Mouse (Mus musculus): Measurements from ENCODE around the gene Upf2.
"Not testable (repeated sequence)": the region's sequence is repeated elsewhere in the genome, so short reads cannot be mapped to it uniquely, and the experiment has no call there.

Gene Upf2

DNA sequence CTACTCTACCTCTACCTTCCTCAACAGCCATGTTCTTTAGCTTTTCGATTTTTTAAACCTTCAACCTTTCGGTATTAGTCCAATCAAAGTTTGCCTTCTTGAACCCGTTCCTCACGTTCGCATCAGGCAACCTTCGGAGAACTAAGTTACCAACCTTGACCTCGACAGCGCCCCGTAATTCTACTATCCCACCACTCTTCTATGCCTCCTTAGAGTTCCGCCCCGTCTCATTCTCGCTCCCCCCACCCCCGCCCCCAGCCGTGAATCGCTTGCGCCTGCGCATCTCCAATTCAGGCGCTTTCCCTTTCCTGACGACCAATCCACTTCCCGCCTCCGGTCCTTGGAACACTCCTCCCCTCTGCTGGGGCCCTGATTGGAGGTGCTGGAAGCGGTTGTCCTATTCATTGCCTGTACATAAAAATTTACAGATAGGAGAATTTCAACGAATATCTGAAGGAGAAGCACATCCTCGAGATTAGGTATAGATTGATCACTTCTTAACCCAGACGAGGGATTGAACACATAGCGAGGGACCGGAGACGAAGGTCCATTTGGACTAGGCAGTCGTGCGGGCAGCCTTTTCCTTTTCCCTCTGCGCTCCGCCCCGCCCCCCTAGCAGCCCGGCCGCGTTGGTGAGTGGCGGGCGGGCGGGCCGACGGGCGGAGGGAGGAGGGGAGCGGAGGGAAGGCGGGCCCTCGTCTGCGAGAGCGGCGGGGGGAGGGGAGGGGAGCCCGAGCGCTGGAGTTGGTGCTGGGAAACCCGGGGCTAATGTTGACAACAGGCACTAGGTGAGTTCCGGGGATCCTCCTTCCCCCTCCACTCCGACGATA, at the start of gene Upf2:
Upf2 (plus strand) TSS at position 704 of the 830 bp plus-strand sequence.
- peak; percentile 92 for DNase-seq

DNA sequence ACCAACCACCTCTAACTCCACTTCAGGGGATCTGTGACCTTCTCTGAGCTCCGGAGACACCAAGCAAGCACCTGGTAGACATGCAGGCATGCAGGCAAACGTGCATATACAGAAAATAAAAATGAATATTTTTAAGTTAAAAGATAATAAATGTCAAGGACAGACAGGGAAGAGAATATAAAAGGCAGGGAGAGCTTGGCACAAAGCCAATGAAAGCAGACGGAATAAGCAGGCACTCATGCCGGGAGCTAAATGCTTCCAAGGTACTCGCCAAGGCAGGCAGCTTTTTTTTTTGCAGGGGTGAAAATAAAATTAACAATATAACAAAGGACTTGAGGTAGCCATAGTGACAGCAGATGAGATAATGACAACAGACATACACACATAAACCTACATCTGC, 45.2 kb upstream of the Upf2 start:
- no peak for DNase-seq

DNA sequence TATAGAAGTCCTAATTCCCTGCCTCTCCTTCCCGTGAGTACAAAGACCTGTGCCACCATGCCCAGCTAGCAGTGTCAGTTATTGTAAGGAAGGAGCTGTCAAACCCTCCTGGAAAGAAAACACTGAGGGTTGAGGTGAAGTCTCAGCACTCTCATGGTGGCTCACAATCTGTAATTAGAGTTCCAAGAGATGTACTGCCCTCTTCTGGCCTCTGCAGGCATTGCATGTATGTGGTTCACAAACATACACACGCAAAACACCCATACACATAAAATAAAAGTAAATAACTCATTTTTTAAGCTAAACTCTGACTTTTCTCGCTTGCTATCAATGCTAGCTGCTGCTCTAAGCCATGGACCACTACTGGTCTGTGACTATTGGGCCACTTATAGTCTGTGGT, 44.6 kb upstream of the Upf2 start:
- no peak for DNase-seq

DNA sequence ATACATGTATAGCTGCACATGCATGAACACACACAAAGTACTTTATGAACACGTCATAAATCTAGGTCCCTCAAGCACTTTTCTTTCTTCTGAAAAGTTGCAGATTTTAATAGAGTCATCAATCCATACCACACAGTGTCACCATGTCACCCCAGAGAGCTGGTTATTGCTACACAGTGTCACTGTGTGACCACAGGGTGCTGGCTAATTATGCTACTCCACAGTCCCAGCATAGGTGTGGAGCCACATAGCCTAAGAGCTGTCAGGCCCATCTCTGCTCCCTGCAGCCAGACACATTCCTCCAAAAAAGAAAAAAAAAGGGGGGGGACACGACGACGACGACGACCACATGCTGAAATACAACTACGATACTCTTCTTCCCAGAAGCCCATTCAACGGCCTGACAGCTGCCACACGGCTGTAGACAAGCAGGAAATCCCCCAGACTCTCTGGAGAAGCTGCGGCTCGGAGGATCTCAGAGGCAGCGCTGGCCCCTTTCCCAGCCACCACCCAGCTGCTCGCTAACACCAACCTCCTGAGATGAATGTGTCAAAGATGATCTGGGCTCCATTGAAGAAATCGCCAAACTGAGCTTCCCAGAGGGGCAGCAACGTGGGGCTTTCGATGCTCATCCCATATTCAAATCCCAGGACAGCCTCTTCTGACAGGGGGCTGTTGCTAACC, 39.8 kb upstream of the Upf2 start:
- DNase-seq: no peak

DNA sequence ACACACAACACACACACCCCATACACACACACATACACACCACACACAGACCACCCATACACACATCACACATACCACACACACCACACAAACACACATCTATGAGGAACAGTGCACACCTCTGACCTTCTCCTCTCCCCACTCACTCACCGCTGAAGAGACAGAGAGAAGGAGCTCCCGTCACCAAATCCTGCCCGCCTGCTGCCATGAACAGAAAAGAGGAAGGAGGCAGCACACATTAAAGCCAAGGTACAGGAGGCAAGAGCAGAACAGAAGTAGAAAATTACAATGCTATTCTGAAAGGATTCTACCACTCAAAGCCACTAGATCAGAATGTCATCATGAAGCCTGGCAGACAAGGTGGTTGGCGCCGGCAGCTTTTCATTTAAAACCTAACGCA, 28.4 kb upstream of the Upf2 start:
- no peak for DNase-seq

DNA sequence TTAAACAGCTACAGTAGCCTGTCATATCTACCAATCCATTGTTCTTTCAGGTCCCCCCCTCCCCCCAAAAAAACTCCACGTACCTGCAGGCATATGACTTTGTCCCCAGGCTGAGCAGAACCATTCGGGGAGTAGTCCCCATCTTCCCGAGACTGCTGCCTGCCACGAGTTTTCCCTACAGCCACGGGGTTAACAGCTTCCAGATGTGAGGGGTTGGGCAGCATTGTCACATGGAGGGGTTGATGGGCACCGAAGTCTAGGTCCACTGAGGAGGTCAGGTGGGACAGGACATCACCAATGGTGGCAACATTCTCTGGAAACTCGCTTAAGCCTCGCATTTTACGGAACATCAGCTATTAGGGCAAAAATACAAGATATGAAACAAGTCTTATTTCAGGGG, 27.5 kb upstream of the Upf2 start:
- DNase-seq: no peak

DNA sequence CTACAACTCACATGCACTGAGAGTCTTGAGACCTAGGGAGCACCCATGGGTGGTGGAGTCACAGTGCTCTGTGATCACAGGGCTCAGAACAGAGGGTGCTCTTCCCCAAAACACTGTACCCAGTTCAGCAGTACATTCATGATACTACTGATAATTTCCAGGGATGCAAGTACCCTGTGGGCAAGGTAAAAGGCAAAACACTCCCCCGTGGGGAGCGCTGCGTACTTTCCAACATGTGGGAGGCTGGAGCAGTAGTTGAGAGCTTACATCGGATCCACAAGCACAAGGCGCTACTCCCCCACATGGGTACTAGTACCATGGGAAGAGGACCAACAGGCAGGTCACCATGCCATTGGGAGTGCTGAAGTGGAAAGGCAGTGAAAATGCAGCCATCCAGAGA, 23.8 kb upstream of the Upf2 start:
- no peak for DNase-seq

DNA sequence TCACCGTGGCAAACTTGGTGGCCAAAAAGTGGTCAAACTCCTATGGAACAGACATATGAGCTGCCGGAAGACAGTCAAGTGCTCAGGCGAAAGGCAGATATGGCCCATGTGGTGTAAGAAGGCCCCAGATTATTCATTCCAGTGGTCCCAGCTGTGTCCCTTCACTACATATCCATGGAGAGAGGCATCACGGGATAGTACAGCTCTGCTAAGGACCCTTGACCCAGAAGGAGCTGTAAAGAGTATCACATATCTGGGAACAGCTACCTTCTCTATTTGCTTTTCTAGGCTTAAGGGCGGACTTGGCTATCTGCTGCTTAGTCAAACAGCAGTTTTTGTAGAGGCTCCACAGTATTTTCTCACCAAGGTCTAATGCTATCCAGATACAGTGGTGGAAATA, 21.5 kb upstream of the Upf2 start:
- no peak for DNase-seq

DNA sequence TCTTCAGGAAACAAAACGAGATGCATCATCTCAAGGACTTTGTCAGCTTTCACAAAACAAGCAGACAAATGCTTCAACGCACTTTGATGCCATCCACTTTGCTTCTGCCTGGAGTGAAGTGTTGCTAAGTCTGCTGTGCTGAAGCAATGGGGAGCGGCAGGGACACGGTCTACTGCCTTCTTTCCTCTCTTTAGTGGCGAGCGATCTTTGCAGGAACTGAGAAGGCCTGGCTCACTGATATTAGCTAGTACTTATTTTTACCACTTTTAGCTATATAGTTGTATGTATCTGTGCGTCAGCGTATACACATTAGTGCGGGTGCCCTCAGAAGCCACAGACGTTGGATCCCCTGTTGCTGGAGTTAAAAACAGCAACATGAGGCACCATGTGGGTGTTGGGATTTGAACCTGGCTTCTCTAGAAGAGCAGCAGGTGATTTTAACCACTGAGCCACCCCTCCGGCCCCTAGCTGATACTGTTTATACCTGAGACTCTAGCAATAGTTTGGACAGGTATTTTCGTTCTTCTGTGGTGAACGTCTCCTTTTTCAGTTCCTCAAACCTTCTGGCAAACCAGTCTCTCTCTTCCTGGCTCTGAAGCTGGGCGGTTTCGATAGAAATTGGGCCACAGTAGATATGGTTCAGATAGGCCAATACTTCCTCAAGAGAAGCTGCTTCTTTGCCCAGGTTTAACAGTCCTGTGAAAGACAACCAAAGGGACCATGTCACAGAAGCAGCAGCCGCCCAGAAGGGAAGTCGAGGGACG, 20.8 kb upstream of the Upf2 start:
- no peak for DNase-seq

DNA sequence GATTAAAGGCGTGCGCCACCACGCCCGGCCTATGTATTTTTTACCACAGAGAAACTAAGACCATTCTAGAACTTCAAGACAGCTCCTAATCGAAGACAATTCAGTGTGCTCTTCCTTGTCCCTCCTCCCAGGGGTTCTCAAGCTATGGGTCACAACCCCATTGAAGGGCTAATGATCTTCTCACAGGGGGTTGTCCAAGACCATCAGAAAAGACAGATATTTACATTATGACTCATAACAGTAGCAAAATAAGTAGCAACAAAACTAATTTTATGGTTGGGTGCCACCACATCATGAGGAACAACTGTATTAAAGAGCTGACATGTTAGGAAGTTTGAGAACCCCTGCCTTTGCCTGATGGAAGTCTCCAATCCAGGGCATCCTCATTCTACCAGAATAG, 19.3 kb upstream of the Upf2 start:
- no peak for DNase-seq

DNA sequence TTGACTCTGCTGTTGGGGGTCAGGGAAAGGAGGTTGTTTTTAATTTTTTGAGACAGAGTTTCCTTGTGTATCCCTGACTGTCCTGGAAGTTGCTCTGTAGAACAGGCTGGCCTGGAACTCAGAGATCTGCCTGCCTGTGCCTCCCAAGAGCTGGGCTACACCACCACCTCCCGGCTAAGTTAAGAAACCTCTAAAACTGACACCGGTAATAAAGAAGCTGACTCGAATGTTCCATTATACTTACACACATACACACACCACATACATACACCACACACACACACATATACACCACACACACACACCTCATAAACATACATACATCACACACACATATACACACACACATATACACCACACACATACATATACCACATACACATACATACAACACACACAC, 16.3 kb upstream of the Upf2 start:
- no peak for DNase-seq

DNA sequence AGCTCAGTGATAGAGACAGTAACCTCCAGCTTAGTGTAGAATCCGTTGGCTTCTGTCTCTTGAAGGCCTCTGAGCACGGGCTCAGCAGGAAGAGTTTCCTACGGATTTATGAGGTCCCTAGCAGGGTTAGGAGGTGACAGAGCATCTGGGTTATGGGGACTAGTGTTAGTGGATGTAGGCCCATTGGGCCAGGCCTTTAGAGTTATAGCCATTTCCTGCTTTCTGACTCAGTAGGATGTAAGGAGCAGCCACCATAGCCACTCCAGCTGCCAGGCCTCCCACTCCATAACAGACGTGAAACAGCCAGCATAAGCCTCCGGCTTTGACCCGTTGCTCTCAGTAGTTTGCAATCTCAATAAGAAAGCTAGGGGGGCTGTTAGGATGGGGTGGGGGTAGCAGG, 15.2 kb upstream of the Upf2 start:
- DNase-seq: no peak

DNA sequence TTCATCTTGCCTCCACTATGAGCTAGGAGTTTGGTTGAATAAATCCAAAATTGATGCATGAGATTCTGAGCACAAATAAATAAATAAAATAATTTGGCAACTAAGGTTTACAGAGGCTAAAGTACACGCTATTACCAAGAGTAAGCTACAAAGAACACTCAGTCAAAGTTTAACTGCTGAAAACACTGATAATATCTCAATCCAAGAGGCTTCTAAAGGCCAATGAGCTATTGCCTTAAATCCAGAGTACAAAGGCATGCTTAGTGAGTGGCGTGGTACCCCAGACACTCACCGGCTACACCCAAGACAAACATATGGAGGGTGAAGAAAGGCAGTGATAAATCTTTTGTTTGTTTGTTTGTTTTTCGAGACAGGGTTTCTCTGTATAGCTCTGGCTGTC, 14.7 kb upstream of the Upf2 start:
- DNase-seq: no peak

DNA sequence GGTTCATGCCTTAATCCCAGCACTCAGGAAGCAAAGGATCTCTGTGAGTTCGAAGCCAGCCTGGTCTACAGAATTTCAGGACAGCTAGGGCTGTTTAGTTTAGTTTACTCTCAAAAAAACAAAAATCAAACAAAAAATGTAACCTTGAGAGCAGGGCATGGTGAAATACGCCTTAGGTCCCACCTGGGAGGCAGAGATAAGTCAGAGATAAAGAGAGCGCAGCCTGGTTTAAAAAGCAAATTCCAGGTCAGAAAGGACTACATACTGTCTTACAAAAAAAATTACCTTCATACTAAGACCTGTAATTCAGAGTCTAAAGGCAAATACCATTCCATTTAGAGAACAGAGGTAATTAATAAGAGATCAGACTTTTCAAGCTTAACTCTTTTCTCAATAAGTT, 11.9 kb upstream of the Upf2 start:
- no peak for DNase-seq

DNA sequence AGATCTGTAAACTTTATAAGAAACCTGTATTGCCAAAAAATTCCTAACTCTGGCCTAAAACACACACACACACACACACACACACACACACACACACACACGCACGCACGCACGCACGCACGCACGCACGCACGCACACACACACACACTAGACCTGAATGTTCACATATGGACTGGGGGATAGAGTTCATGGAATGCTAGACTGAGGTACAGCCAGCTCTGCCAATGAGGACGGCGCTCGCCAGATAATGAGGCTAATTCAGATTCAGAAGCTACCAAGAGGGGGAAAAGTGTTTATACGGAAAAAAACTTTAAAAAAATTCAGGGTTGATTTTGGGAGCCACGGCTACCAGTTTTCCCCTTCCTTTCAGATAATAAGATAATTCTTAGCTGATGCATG, 11.4 kb upstream of the Upf2 start:
- DNase-seq: no peak

DNA sequence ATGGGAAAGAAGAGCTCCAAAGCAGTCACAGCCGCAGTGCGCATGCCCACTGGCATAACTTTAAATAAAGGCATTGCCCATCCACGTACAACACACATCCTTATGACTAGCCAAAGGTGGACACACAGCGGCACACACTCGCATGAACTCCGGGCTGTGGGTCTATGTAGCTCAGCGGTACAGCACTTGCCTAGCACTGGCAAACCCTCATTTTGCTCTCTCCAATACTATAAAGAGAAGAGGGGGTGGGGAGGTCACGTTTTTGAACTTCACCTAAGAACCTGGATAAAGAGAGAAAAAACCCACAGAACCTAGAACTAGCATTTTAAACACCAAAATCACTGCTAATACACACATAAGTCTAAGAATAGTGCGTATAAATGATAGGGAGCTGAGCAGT, 10.3 kb upstream of the Upf2 start:
- no peak for DNase-seq

DNA sequence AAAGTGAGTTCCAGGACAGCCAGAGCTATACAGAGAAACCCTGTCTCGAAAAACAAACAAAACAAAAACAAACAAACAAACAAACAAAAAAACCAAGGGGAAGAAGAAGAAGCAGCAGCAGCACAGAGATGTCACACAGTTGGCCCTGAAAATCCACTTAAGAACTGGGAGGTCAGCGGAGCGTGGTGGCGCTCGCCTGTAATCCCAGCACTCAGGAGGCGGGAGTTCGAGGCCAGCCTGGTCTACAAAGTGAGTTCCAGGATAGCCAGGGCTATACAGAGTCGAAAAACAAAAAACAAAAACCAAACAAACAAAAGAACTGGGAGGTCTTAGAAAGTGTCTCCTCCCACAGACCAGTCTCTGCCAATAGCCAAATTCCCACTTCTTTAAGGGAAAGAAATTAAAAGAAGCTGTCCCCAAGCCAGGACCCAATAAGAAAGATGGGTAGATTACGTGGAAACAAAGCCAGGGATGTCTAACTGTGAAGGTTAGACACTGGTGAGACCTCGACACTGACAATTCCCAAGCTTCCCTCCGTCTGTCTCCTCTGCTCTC, 9.3 kb upstream of the Upf2 start:
- no peak for DNase-seq

DNA sequence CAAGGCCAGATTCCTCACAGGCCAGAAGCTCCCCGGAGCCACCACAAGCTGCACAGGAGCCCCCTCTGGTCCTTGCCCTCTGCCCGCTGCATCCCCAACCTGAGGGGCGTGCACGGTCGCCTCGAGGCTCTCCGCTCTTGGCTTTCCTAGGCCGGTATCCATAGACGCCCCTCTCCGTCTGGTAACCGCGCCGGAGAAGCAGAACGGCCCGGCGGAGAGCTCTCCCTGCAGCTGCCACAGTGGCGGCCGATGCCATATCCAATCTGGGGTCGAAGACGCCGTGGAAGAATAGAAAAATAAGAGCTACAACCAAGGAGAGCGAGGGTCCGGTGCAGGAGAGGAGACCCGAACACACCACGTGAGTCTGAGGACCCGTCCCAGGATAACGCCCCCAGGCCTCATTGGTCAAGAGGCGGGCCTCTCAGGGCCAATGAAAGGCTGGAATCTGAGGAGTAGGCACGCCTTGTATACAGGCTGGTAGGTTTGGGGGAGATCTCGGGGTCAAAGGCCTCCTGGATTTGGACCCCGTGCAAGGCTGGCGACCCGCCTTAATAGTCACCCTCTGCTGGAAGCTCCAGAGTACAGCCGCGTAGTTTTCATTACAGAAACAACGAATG, 8.7 kb upstream of the Upf2 start, which contains the start of gene Dhtkd1:
Dhtkd1 (minus strand) TSS at position 377 of the 617 bp plus-strand sequence.
- DNase-seq: peak; percentile 73

DNA sequence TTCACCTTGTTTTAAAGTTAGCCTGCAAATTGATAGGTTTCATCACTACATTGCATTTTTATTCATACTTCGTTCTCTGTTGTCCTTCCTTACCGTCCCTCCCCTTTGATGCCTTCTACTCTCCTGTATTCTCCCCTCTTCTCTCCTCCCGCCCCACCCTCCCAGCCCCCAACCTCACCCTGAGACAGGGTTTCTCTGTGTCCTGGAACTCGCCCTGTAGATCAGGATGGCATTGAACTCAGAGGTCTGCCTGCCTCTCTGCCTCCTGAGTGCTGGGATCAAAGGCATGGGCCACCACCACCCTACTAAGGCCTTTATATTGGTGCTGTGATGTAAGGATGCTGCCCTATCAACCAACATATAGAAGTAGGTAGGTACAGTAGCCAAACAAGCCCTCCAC, 8.2 kb upstream of the Upf2 start:
- DNase-seq: no peak

DNA sequence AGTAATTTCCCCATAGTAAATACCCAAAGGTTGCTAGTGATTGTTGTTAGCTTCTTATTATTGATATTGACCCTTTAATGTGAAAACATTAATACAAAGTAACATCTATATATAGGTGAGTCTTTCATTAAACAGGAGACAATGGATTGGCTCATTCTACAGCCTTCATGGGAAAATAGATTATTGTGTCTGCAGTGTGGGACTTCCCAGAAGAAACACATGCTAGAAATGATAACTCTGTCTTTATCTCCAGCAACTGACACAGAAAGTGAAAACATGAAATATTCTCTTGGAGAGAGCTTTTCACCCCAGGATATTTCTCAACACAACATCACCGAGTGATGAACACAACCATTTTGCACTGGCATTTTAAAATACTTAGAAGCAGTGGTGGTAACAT, 5.6 kb upstream of the Upf2 start:
- DNase-seq: no peak

DNA sequence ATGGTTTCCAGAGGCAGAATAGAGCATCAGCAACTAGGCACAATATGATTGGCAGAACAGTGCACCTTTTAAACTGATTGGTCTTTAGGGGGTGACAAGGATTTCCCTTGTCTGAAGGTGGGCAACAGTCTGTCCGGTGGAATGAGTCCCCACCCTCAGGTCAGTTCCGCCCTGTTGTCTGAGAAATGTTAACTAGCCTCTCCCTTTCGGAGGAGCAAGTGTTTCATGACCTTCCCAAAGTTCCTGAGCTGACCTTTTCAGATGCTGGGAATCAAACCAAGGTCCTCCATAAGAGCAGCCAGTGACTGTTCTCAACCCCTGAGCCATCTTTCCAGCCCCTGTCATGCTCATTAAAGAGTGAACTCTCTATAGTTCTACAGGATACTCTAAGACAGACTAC, 4.4 kb upstream of the Upf2 start:
- DNase-seq: no peak

DNA sequence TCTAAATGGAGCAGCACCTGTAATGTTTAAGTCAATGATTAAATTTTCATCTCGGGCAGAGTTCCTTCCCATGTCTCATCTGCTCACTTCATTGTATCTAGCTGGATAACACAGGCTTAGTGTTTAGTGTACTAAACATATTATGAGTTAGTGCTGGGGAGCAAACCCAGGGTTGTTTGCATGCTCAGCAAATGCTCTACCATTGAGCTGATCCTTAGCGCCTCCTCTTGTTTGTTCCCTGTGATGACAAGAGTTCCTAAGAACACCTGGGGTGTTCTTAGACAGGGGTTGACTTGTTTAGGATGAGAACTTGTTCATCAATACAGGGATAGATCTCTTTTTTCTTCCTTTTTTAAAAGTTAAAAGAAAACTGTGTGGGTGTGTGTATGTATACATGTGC, 2.3 kb upstream of the Upf2 start:
- DNase-seq: no peak

DNA sequence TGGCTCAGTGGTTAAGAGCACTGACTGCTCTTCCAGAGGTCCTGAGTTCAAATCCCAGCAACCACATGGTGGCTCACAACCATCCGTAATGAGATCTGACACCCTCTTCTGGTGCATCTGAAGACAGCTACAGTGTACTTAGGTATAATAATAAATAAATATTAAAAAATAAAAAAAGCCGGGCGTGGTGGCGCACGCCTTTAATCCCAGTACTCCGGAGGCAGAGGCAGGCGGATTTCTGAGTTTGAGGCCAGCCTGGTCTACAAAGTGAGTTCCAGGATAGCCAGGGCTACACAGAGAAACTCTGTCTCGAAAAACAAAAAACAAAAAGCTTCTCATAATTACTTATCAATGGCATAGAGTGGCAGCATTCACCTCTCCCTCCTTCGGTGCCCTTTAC, 1.4 kb upstream of the Upf2 start:
- DNase-seq: not testable (repeated sequence)

Data from right cerebral cortex, postnatal 25 days (tissue).